26 mouse cellular contexts compared by ENCODE assay signal in genomic region chr7:128601826-128602225, GRCm38 (mm10). TPM values are rescaled to one million over a fixed set of nuclear protein-coding genes. Genes with fewer than 3 reads are reported as not detected.
DNase-seq lines count a peak whose midpoint lies in the region; ATAC-seq and TF ChIP-seq lines count a peak whose summit lies in the region.
"Had no signal": no experiment of that assay in that cellular context is flagged by ENCODE, and none has a peak within 500 bp of the region (broad histone marks: within the 10 kb centered on the region; RNA-seq: fewer than 3 reads in every experiment).

No protein-coding gene starts in this region.

- no peak overlapping the region for H3K27ac ChIP-seq in MEL (ENCODE audit: control insufficient read depth, low read depth, low read length)
- no peak overlapping the region for H3K27ac ChIP-seq in kidney, adult 2 months (ENCODE audit: insufficient read depth, low read depth, low read length)
- H3K27ac ChIP-seq in kidney, embryonic 16.5 days (ENCODE audit: low read length) = no peak overlapping the region
- H3K27ac ChIP-seq: heart, embryonic 10.5 days; heart, embryonic 15.5 days; hindbrain, embryonic 12.5 days; layer of hippocampus, adult 2 months; liver, embryonic 12.5 days; midbrain, embryonic 12.5 days; neural tube, embryonic 13.5 days; stomach, embryonic 15.5 days had no signal

- no peaks in the 10 kb centered on the region for H3K9me3 ChIP-seq in MEL (replicated peaks; ENCODE audit: insufficient read depth, low read length)
- peaks cover 8% of the 10 kb centered on the region for H3K9me3 ChIP-seq in kidney, embryonic 16.5 days (ENCODE audit: low read length)
- H3K9me3 ChIP-seq: heart, embryonic 10.5 days; heart, embryonic 15.5 days; hindbrain, embryonic 12.5 days; liver, embryonic 12.5 days; neural tube, embryonic 13.5 days; stomach, embryonic 15.5 days had no signal

- no peak for TF ChIP-seq EP300 in MEL (IDR thresholded peaks at IDR 0.05; ENCODE audit: low read depth in 1 of 2, low read length in 2 of 2)

- H3K27me3 ChIP-seq in MEL (ENCODE audit: control insufficient read depth in 1 of 2, insufficient read depth in 2 of 2, low read length in 2 of 2) = no peaks in the 10 kb centered on the region
- H3K27me3 ChIP-seq in kidney, adult 2 months (replicated peaks; ENCODE audit: control insufficient read depth, insufficient read depth, low read length) = no peaks in the 10 kb centered on the region
- no peaks in the 10 kb centered on the region for H3K27me3 ChIP-seq in kidney, embryonic 16.5 days (ENCODE audit: insufficient read depth, low read length)
- H3K27me3 ChIP-seq: heart, embryonic 15.5 days; hindbrain, embryonic 12.5 days; liver, embryonic 12.5 days; midbrain, embryonic 12.5 days; neural tube, embryonic 13.5 days; stomach, embryonic 15.5 days had no signal

- TF ChIP-seq CTCF in MEL (IDR thresholded peaks at IDR 0.05 in 2 of 3, conservative IDR thresholded peaks at IDR 0.05 in 1 of 3; ENCODE audit: control insufficient read depth in 1 of 3, insufficient read depth in 1 of 3, low read depth in 2 of 3, low read length in 3 of 3, poor library complexity in 1 of 3, severe bottlenecking in 1 of 3) = no peak
- TF ChIP-seq CTCF in kidney, adult 2 months (conservative IDR thresholded peaks at IDR 0.05; ENCODE audit: insufficient read depth, insufficient read length, low read depth, low read length) = no peak

- peaks cover 0 to 23% of the 10 kb centered on the region in 2 experiments; a peak in 3 of 4 replicates for H3K36me3 ChIP-seq in MEL (ENCODE audit: control insufficient read depth in 1 of 2, insufficient read depth in 2 of 2, low read length in 2 of 2)
- no peaks in the 10 kb centered on the region for H3K36me3 ChIP-seq in kidney, adult 2 months (ENCODE audit: control insufficient read depth, insufficient read depth, low read length)
- no peaks in the 10 kb centered on the region for H3K36me3 ChIP-seq in kidney, embryonic 16.5 days (ENCODE audit: insufficient read depth, low read length)
- H3K36me3 ChIP-seq: heart, embryonic 10.5 days; heart, embryonic 15.5 days; hindbrain, embryonic 12.5 days; liver, embryonic 12.5 days; midbrain, embryonic 12.5 days; neural tube, embryonic 13.5 days; stomach, embryonic 15.5 days had no signal

- ATAC-seq in kidney, embryonic 16.5 days (ENCODE audit: low FRiP score, low TSS enrichment) = peak; percentile 77
- ATAC-seq: forebrain, embryonic 14.5 days; intestine, embryonic 16.5 days; liver, embryonic 12.5 days; liver, postnatal 0 days had no signal

- no peak overlapping the region for H3K9ac ChIP-seq in MEL (ENCODE audit: control insufficient read depth, low read depth, low read length, poor library complexity, severe bottlenecking)
- no peak overlapping the region for H3K9ac ChIP-seq in kidney, embryonic 16.5 days (replicated peaks; ENCODE audit: low read length)
- H3K9ac ChIP-seq: heart, embryonic 15.5 days; hindbrain, embryonic 12.5 days; liver, embryonic 12.5 days; liver, postnatal 0 days; midbrain, embryonic 12.5 days; neural tube, embryonic 13.5 days; stomach, embryonic 15.5 days had no signal

- peaks cover 4% of the 10 kb centered on the region; the same call in 1 of the 2 replicates for H3K79me2 ChIP-seq in MEL (ENCODE audit: control insufficient read depth, insufficient read depth, low read length, poor library complexity)

- H3K4me1 ChIP-seq in MEL (ENCODE audit: control insufficient read depth in 1 of 2, insufficient read depth in 2 of 2, low read length in 2 of 2) = no peaks in the 10 kb centered on the region
- H3K4me1 ChIP-seq in kidney, adult 2 months (ENCODE audit: control insufficient read depth, insufficient read depth, low read length) = peaks cover 3% of the 10 kb centered on the region; the same call in 1 of the 2 replicates
- peaks cover 7% of the 10 kb centered on the region; the same call in 1 of the 2 replicates for H3K4me1 ChIP-seq in kidney, embryonic 16.5 days (ENCODE audit: insufficient read depth, low read length)
- H3K4me1 ChIP-seq: heart, embryonic 10.5 days; heart, embryonic 15.5 days; hindbrain, embryonic 12.5 days; liver, embryonic 12.5 days; midbrain, embryonic 12.5 days; neural tube, embryonic 13.5 days; stomach, embryonic 15.5 days had no signal

- 19% methylated on average over 5 of the region's 5 CpGs for WGBS in kidney, adult 2 months
- 33% methylated on average over 5 of the region's 5 CpGs for WGBS in kidney, embryonic 16.5 days

- H3K4me3 ChIP-seq in MEL (ENCODE audit: control insufficient read depth in 1 of 2, insufficient read depth in 1 of 2, low read depth in 2 of 2, low read length in 2 of 2) = no peak overlapping the region
- no peak overlapping the region for H3K4me3 ChIP-seq in kidney, adult 2 months (ENCODE audit: insufficient read depth, low read depth, low read length)
- no peak overlapping the region for H3K4me3 ChIP-seq in kidney, embryonic 16.5 days (ENCODE audit: low read length)
- H3K4me3 ChIP-seq: heart, embryonic 10.5 days; heart, embryonic 15.5 days; hindbrain, embryonic 12.5 days; layer of hippocampus, adult 2 months; liver, embryonic 12.5 days; midbrain, embryonic 12.5 days; neural tube, embryonic 13.5 days; stomach, embryonic 15.5 days had no signal

- no peak overlapping the region for H3K4me2 ChIP-seq in kidney, embryonic 16.5 days (replicated peaks; ENCODE audit: low read depth, low read length)
- H3K4me2 ChIP-seq: heart, embryonic 15.5 days; hindbrain, embryonic 12.5 days; liver, embryonic 12.5 days; midbrain, embryonic 12.5 days; neural tube, embryonic 13.5 days; stomach, embryonic 15.5 days had no signal

- TF ChIP-seq RAD21 in MEL (IDR thresholded peaks at IDR 0.05; ENCODE audit: low read depth, low read length) = no peak

- peak in 1 of 2 experiments; percentile 24; a peak in 1 of 4 replicates for TF ChIP-seq POLR2A in MEL (IDR thresholded peaks at IDR 0.05; ENCODE audit: control insufficient read depth in 1 of 2, insufficient read depth in 1 of 2, low read depth in 1 of 2, low read length in 2 of 2, poor library complexity in 1 of 2)
- TF ChIP-seq POLR2A in kidney, adult 2 months (IDR thresholded peaks at IDR 0.05; ENCODE audit: low read depth, low read length) = no peak

- peak; percentile 51 for DNase-seq in MEL (ENCODE audit: low read depth, low spot score)
- DNase-seq in kidney, adult 2 months = peak; percentile 78
- peak; percentile 61 to 67 for DNase-seq in kidney, postnatal 36 days
- no peak for DNase-seq in spleen, postnatal 10 days (ENCODE audit: low spot score in 2 of 2)
- DNase-seq in adrenal gland, adult 2 months = no peak
- no peak for DNase-seq in urinary bladder, adult 2 months (ENCODE audit: low spot score)
- DNase-seq: adrenal gland, postnatal 25 days; cerebellum, adult 2 months; cerebellum, postnatal 14 days; gastrocnemius, postnatal 25 days; heart, adult 11 months; heart, postnatal 36 days; left cerebral cortex, postnatal 4 days; liver, postnatal 0 days; lung, postnatal 36 days had no signal

TF ChIP-seq in MEL, 35 proteins besides CTCF, POLR2A, EP300 and RAD21:
- TF ChIP-seq NRF1 (IDR thresholded peaks at IDR 0.05; ENCODE audit: insufficient read depth, low read depth, low read length, poor library complexity, severe bottlenecking) (no peak), POLR2AphosphoS5 (IDR thresholded peaks at IDR 0.05; ENCODE audit: borderline replicate concordance, low read depth, low read length) (peak; percentile 26; the same call in 1 of the 2 replicates)

RNA-seq across cellular contexts. Expression of gene Inpp5f, which starts 9.3 kb away (rescaled TPM):
- total RNA-seq in MEL (2012; rRNA removed) = 9.5 and 9.9 TPM in 2 replicates
- 10 to 100 TPM in 1 of 2 experiments, not detected in 1; 14.3 TPM for polyA plus RNA-seq in MEL (2012; ENCODE audit: insufficient read depth in 1 of 2, insufficient read length in 2 of 2, low read depth in 1 of 2, low replicate concordance in 2 of 2, missing spikeins in 1 of 2)
- 14.6 TPM in 2 replicates for polyA plus RNA-seq in kidney, adult 2 months (2012; rRNA removed)
- polyA plus RNA-seq in kidney, embryonic 16.5 days (2015; fragmentation: Nextera tagmentation; extraction: Ambion mirVana) = 24.5 and 25.9 TPM in 2 replicates
- total RNA-seq in adrenal gland, adult 2 months (2021) = 10 to 100 TPM; 18.2 to 21.7 TPM
- 10.7 and 10.9 TPM in 2 replicates for polyA plus RNA-seq in adrenal gland, adult 2 months (2012; rRNA removed)
- polyA plus RNA-seq in urinary bladder, adult 2 months (2012; rRNA removed) = 13.4 and 14.2 TPM in 2 replicates

Comparison
In these comparisons a context has a peak if more than half of its experiments do, and no peak if none do; other contexts are left out.
1. DNase-seq: peak in MEL (single experiment), kidney, adult 2 months (single experiment) and kidney, postnatal 36 days (2 of 2); none in spleen, postnatal 10 days (0 of 2), adrenal gland, adult 2 months (single experiment) and urinary bladder, adult 2 months (single experiment).